ENCODE assay signal across 8 mouse cellular contexts in genomic region chr8:112571337-112571904, GRCm38 (mm10). TPM values are rescaled to one million over a fixed set of nuclear protein-coding genes. Genes with fewer than 3 reads are reported as not detected.
DNase-seq lines count a peak whose midpoint lies in the region; ATAC-seq and TF ChIP-seq lines count a peak whose summit lies in the region.

No protein-coding gene starts in this region.

- peak; percentile 67 for TF ChIP-seq CTCF in heart, postnatal 0 days (IDR thresholded peaks at IDR 0.05; ENCODE audit: low read depth)
- TF ChIP-seq CTCF in brain, embryonic 14.5 days (IDR thresholded peaks at IDR 0.05; ENCODE audit: borderline replicate concordance, extremely low read depth, insufficient read depth, insufficient read length) = peak; percentile 85

- H3K4me3 ChIP-seq in heart, postnatal 0 days (ENCODE audit: low read depth, low read length) = no peak overlapping the region
- no peak overlapping the region for H3K4me3 ChIP-seq in heart, embryonic 10.5 days
- peak overlapping the region; percentile 62 for H3K4me3 ChIP-seq in forebrain, embryonic 13.5 days
- no peak overlapping the region for H3K4me3 ChIP-seq in kidney, embryonic 14.5 days (ENCODE audit: low read length)
- no peak overlapping the region for H3K4me3 ChIP-seq in limb, embryonic 13.5 days

- no peaks in the 10 kb centered on the region for H3K4me1 ChIP-seq in heart, postnatal 0 days (ENCODE audit: control insufficient read depth, insufficient read depth)
- peaks cover 6% of the 10 kb centered on the region for H3K4me1 ChIP-seq in heart, embryonic 10.5 days
- peaks cover 22% of the 10 kb centered on the region for H3K4me1 ChIP-seq in forebrain, embryonic 13.5 days
- H3K4me1 ChIP-seq in kidney, embryonic 14.5 days (ENCODE audit: control insufficient read depth, insufficient read depth, low read length) = no peaks in the 10 kb centered on the region
- H3K4me1 ChIP-seq in limb, embryonic 13.5 days = peaks cover 8% of the 10 kb centered on the region

- H3K36me3 ChIP-seq in heart, postnatal 0 days (replicated peaks; ENCODE audit: control insufficient read depth, insufficient read depth, low read length) = no peaks in the 10 kb centered on the region
- H3K36me3 ChIP-seq in heart, embryonic 10.5 days = no peaks in the 10 kb centered on the region
- H3K36me3 ChIP-seq in forebrain, embryonic 13.5 days (ENCODE audit: poor library complexity, severe bottlenecking) = no peaks in the 10 kb centered on the region
- H3K36me3 ChIP-seq in kidney, embryonic 14.5 days (ENCODE audit: control insufficient read depth, insufficient read depth, low read length) = no peaks in the 10 kb centered on the region
- no peaks in the 10 kb centered on the region for H3K36me3 ChIP-seq in limb, embryonic 13.5 days

- TF ChIP-seq EP300 in heart, postnatal 0 days (IDR thresholded peaks at IDR 0.05; ENCODE audit: low read depth) = no peak

- peak; percentile 28 for DNase-seq in heart, postnatal 0 days (ENCODE audit: low spot score)
- no peak for DNase-seq in heart, embryonic 10.5 days (ENCODE audit: low spot score)
- peak; percentile 95 for DNase-seq in brain, embryonic 14.5 days (ENCODE audit: low read depth)
- DNase-seq in right cerebral cortex, postnatal 14 days = peak; percentile 44

- no peak for ATAC-seq in heart, postnatal 0 days (ENCODE audit: insufficient read depth, low read depth)
- peak; percentile 76 for ATAC-seq in forebrain, embryonic 13.5 days
- ATAC-seq in kidney, embryonic 14.5 days (ENCODE audit: low FRiP score, low TSS enrichment) = peak; percentile 49; the same call in 1 of the 2 replicates
- ATAC-seq in limb, embryonic 13.5 days (ENCODE audit: low FRiP score, low read depth) = peak; percentile 32; the same call in 1 of the 2 replicates
- ATAC-seq in activated CD4-positive, CD25-positive, alpha-beta regulatory T cell, adult 4 months = no peak

- no peak overlapping the region for H3K27ac ChIP-seq in heart, postnatal 0 days (ENCODE audit: low read depth)
- no peak overlapping the region for H3K27ac ChIP-seq in heart, embryonic 10.5 days
- H3K27ac ChIP-seq in forebrain, embryonic 13.5 days = no peak overlapping the region
- H3K27ac ChIP-seq in kidney, embryonic 14.5 days (ENCODE audit: low read depth, low read length) = no peak overlapping the region
- H3K27ac ChIP-seq in limb, embryonic 13.5 days = no peak overlapping the region

- H3K27me3 ChIP-seq in heart, postnatal 0 days (ENCODE audit: control insufficient read depth, insufficient read depth, low read length) = 0 out of 2 replicates have a peak, but pooled peaks cover 4% of the 10 kb centered on the region
- H3K27me3 ChIP-seq in heart, embryonic 10.5 days (ENCODE audit: insufficient read depth, poor library complexity, severe bottlenecking) = peaks cover 18% of the 10 kb centered on the region
- no peaks in the 10 kb centered on the region for H3K27me3 ChIP-seq in forebrain, embryonic 13.5 days
- H3K27me3 ChIP-seq in kidney, embryonic 14.5 days (ENCODE audit: control insufficient read depth, insufficient read depth, low read length) = peaks cover 15% of the 10 kb centered on the region; the same call in 1 of the 2 replicates
- H3K27me3 ChIP-seq in limb, embryonic 13.5 days = peaks cover 27% of the 10 kb centered on the region

- H3K9ac ChIP-seq in heart, postnatal 0 days (replicated peaks; ENCODE audit: low read depth, low read length) = no peak overlapping the region
- no peak overlapping the region; the same call in 1 of the 2 replicates for H3K9ac ChIP-seq in forebrain, embryonic 13.5 days
- no peak overlapping the region for H3K9ac ChIP-seq in kidney, embryonic 14.5 days (ENCODE audit: low read depth, low read length)
- H3K9ac ChIP-seq in limb, embryonic 13.5 days = no peak overlapping the region

- H3K4me2 ChIP-seq in heart, postnatal 0 days (ENCODE audit: low read depth, low read length) = no peak overlapping the region
- H3K4me2 ChIP-seq in forebrain, embryonic 13.5 days = peak overlapping the region; percentile 66
- H3K4me2 ChIP-seq in kidney, embryonic 14.5 days (replicated peaks; ENCODE audit: low read depth, low read length) = no peak overlapping the region
- peak overlapping the region; percentile 34 for H3K4me2 ChIP-seq in limb, embryonic 13.5 days (replicated peaks)

- TF ChIP-seq POLR2A in brain, embryonic 14.5 days (IDR thresholded peaks at IDR 0.05; ENCODE audit: borderline replicate concordance, extremely low read depth, insufficient read depth, insufficient read length, poor library complexity, severe bottlenecking) = no peak

- WGBS in heart, postnatal 0 days = 21% methylated on average over 9 of the region's 9 CpGs
- 20% methylated on average over 9 of the region's 9 CpGs for WGBS in heart, embryonic 10.5 days
- WGBS in forebrain, embryonic 13.5 days = 13% methylated on average over 9 of the region's 9 CpGs
- WGBS in kidney, embryonic 14.5 days = 18% methylated on average over 9 of the region's 9 CpGs
- WGBS in limb, embryonic 13.5 days = 15% methylated on average over 9 of the region's 9 CpGs

- no peaks in the 10 kb centered on the region for H3K9me3 ChIP-seq in heart, postnatal 0 days (replicated peaks; ENCODE audit: control insufficient read depth, low read length)
- no peaks in the 10 kb centered on the region for H3K9me3 ChIP-seq in heart, embryonic 10.5 days
- no peaks in the 10 kb centered on the region for H3K9me3 ChIP-seq in forebrain, embryonic 13.5 days (replicated peaks)
- no peaks in the 10 kb centered on the region for H3K9me3 ChIP-seq in kidney, embryonic 14.5 days (ENCODE audit: control insufficient read depth, low read length)
- no peaks in the 10 kb centered on the region for H3K9me3 ChIP-seq in limb, embryonic 13.5 days

RNA-seq across cellular contexts. Expression of gene Cntnap4, which starts 1.6 kb away (rescaled TPM):
- total RNA-seq in heart, postnatal 0 days (2014; rRNA removed; ENCODE audit: low replicate concordance) = 0.11 and 0.31 TPM in 2 replicates
- 0.04 and 0.07 TPM in 2 replicates for polyA plus RNA-seq in heart, postnatal 0 days (2015; fragmentation: Nextera tagmentation; extraction: Ambion mirVana)
- polyA plus RNA-seq in heart, embryonic 10.5 days (2016; fragmentation: Nextera tagmentation; extraction: Ambion mirVana) = 0.07 and 0.43 TPM in 2 replicates
- polyA plus RNA-seq in brain, embryonic 14.5 days (2012; rRNA removed) = 11.8 and 15.6 TPM in 2 replicates
- polyA plus RNA-seq in forebrain, embryonic 13.5 days (2015; fragmentation: Nextera tagmentation; extraction: Ambion mirVana) = 6.2 and 8.4 TPM in 2 replicates
- 0.23 TPM in 1 of 2 replicates, not detected in the other for polyA plus RNA-seq in kidney, embryonic 14.5 days (2014; fragmentation: Nextera tagmentation; extraction: Ambion mirVana)
- 3.4 TPM in 2 replicates for polyA plus RNA-seq in limb, embryonic 13.5 days (2015; fragmentation: Nextera tagmentation; extraction: Ambion mirVana)
- polyA plus RNA-seq in activated CD4-positive, CD25-positive, alpha-beta regulatory T cell, adult 4 months (2017; shearing (Covaris generic)) = not detected

Comparison
In these comparisons a context has a peak if more than half of its experiments do, and no peak if none do; other contexts are left out.
1. ATAC-seq: peak in forebrain, embryonic 13.5 days (single experiment), kidney, embryonic 14.5 days (single experiment) and limb, embryonic 13.5 days (single experiment); none in heart, postnatal 0 days (single experiment) and activated CD4-positive, CD25-positive, alpha-beta regulatory T cell, adult 4 months (single experiment).
2. H3K4me2 ChIP-seq: peak in forebrain, embryonic 13.5 days (single experiment) and limb, embryonic 13.5 days (single experiment); none in heart, postnatal 0 days (single experiment) and kidney, embryonic 14.5 days (single experiment).